Mouse (Mus musculus): ENCODE data around the gene Ipmk. TPM values are rescaled to one million over a fixed set of nuclear protein-coding genes. Genes with fewer than 3 reads are reported as not detected.

Gene Ipmk
- polyA plus RNA-seq, 1 experiment from 2014 or later = 25.8 TPM

- H3K4me1 ChIP-seq (replicated peaks; ENCODE audit: control insufficient read depth, insufficient read depth, low read length) = no peaks in the 10 kb centered on the region
- no peak overlapping the region for H3K9ac ChIP-seq (ENCODE audit: low read length)
- 86% methylated on average over 13 of the region's 13 CpGs for WGBS
- no peak for ATAC-seq (replicated peaks; ENCODE audit: low FRiP score)
- H3K4me3 ChIP-seq (ENCODE audit: low read depth, low read length) = no peak overlapping the region
- no peak for DNase-seq (ENCODE audit: low spot score)
- H3K27ac ChIP-seq (ENCODE audit: low read depth, low read length) = no peak overlapping the region
- no peak overlapping the region for H3K4me2 ChIP-seq (ENCODE audit: low read depth, low read length, severe bottlenecking)
- no peaks in the 10 kb centered on the region for H3K27me3 ChIP-seq (ENCODE audit: control insufficient read depth, insufficient read depth, low read length)
- H3K9me3 ChIP-seq (ENCODE audit: control insufficient read depth, low read length) = no peaks in the 10 kb centered on the region
- no peaks in the 10 kb centered on the region for H3K36me3 ChIP-seq (ENCODE audit: control insufficient read depth, insufficient read depth, low read length)
These were observed 122.2 kb downstream of the Ipmk start for GRCm38 (mm10) chr10:71469751-71470150.

- H3K4me2 ChIP-seq (ENCODE audit: low read depth, low read length, severe bottlenecking) = no peak overlapping the region
- H3K36me3 ChIP-seq (ENCODE audit: control insufficient read depth, insufficient read depth, low read length) = no peaks in the 10 kb centered on the region
- DNase-seq (ENCODE audit: low spot score) = no peak
- no peak overlapping the region for H3K9ac ChIP-seq (ENCODE audit: low read length)
- no peaks in the 10 kb centered on the region for H3K9me3 ChIP-seq (ENCODE audit: control insufficient read depth, low read length)
- H3K4me3 ChIP-seq (ENCODE audit: low read depth, low read length) = no peak overlapping the region
- H3K27me3 ChIP-seq (ENCODE audit: control insufficient read depth, insufficient read depth, low read length) = no peaks in the 10 kb centered on the region
- H3K27ac ChIP-seq (ENCODE audit: low read depth, low read length) = no peak overlapping the region
- ATAC-seq (replicated peaks; ENCODE audit: low FRiP score) = no peak
- WGBS = 90% methylated on average over 6 of the region's 6 CpGs
- no peaks in the 10 kb centered on the region for H3K4me1 ChIP-seq (replicated peaks; ENCODE audit: control insufficient read depth, insufficient read depth, low read length)
These were observed 124.5 kb downstream of the Ipmk start for GRCm38 (mm10) chr10:71472033-71472432.

- H3K36me3 ChIP-seq (ENCODE audit: control insufficient read depth, insufficient read depth, low read length) = no peaks in the 10 kb centered on the region
- H3K27me3 ChIP-seq (ENCODE audit: control insufficient read depth, insufficient read depth, low read length) = no peaks in the 10 kb centered on the region
- 85% methylated on average over 13 of the region's 13 CpGs for WGBS
- no peak overlapping the region for H3K27ac ChIP-seq (ENCODE audit: low read depth, low read length)
- no peak overlapping the region for H3K9ac ChIP-seq (ENCODE audit: low read length)
- H3K9me3 ChIP-seq (ENCODE audit: control insufficient read depth, low read length) = no peaks in the 10 kb centered on the region
- no peak overlapping the region for H3K4me2 ChIP-seq (ENCODE audit: low read depth, low read length, severe bottlenecking)
- no peak overlapping the region for H3K4me3 ChIP-seq (ENCODE audit: low read depth, low read length)
- no peak for DNase-seq (ENCODE audit: low spot score)
- ATAC-seq (replicated peaks; ENCODE audit: low FRiP score) = 0 out of 2 replicates have a peak, but pooled peaks have one; percentile 22
- H3K4me1 ChIP-seq (replicated peaks; ENCODE audit: control insufficient read depth, insufficient read depth, low read length) = no peaks in the 10 kb centered on the region
These were observed 126.0 kb downstream of the Ipmk start for GRCm38 (mm10) chr10:71473590-71473989.

GRCm38 (mm10) chr10:71476471-71477080 lies 129.0 kb downstream of the Ipmk start:
- Histone ChIP-seq H3K27me3 (ENCODE audit: control insufficient read depth, insufficient read depth, low read length) (no peaks in the 10 kb centered on the region), H3K4me3 (ENCODE audit: low read depth, low read length) (no peak overlapping the region), H3K27ac (ENCODE audit: low read depth, low read length) (no peak overlapping the region), H3K9me3 (ENCODE audit: control insufficient read depth, low read length) (no peaks in the 10 kb centered on the region), H3K9ac (ENCODE audit: low read length) (no peak overlapping the region), H3K4me2 (ENCODE audit: low read depth, low read length, severe bottlenecking) (no peak overlapping the region), H3K36me3 (ENCODE audit: control insufficient read depth, insufficient read depth, low read length) (no peaks in the 10 kb centered on the region), H3K4me1 (replicated peaks; ENCODE audit: control insufficient read depth, insufficient read depth, low read length) (no peaks in the 10 kb centered on the region)
- DNase-seq (ENCODE audit: low spot score) (no peak), ATAC-seq (replicated peaks; ENCODE audit: low FRiP score) (no peak)
- 82% methylated on average over 8 of the region's 8 CpGs for WGBS

- H3K4me3 ChIP-seq (ENCODE audit: low read depth, low read length) = no peak overlapping the region
- DNase-seq (ENCODE audit: low spot score) (no peak), ATAC-seq (replicated peaks; ENCODE audit: low FRiP score) (no peak)
- no peak overlapping the region for H3K27ac ChIP-seq (ENCODE audit: low read depth, low read length)
- 71% methylated on average over 4 of the region's 4 CpGs for WGBS
- H3K36me3 ChIP-seq (ENCODE audit: control insufficient read depth, insufficient read depth, low read length) = no peaks in the 10 kb centered on the region
- no peaks in the 10 kb centered on the region for H3K4me1 ChIP-seq (replicated peaks; ENCODE audit: control insufficient read depth, insufficient read depth, low read length)
- H3K9me3 ChIP-seq (ENCODE audit: control insufficient read depth, low read length) = no peaks in the 10 kb centered on the region
- no peaks in the 10 kb centered on the region for H3K27me3 ChIP-seq (ENCODE audit: control insufficient read depth, insufficient read depth, low read length)
- H3K4me2 ChIP-seq (ENCODE audit: low read depth, low read length, severe bottlenecking) = no peak overlapping the region
- no peak overlapping the region for H3K9ac ChIP-seq (ENCODE audit: low read length)
These were observed 129.6 kb downstream of the Ipmk start for GRCm38 (mm10) chr10:71477147-71477546.

- DNase-seq (ENCODE audit: low spot score) = peak; percentile 89
- peak; percentile 59 for ATAC-seq (replicated peaks; ENCODE audit: low FRiP score)
- Histone ChIP-seq H3K4me1 (replicated peaks; ENCODE audit: control insufficient read depth, insufficient read depth, low read length) (no peaks in the 10 kb centered on the region), H3K9ac (ENCODE audit: low read length) (no peak overlapping the region), H3K9me3 (ENCODE audit: control insufficient read depth, low read length) (no peaks in the 10 kb centered on the region), H3K27me3 (ENCODE audit: control insufficient read depth, insufficient read depth, low read length) (no peaks in the 10 kb centered on the region), H3K4me2 (ENCODE audit: low read depth, low read length, severe bottlenecking) (no peak overlapping the region), H3K4me3 (ENCODE audit: low read depth, low read length) (no peak overlapping the region), H3K36me3 (ENCODE audit: control insufficient read depth, insufficient read depth, low read length) (no peaks in the 10 kb centered on the region), H3K27ac (ENCODE audit: low read depth, low read length) (no peak overlapping the region)
- 14% methylated on average over 8 of the region's 8 CpGs for WGBS
These were observed 132.2 kb downstream of the Ipmk start for GRCm38 (mm10) chr10:71479700-71480325.

Other genes with a start within 250 kb of the Ipmk start
- gene Bicc1, start 188.1 kb upstream of the Ipmk start, polyA plus RNA-seq (2014; fragmentation: Nextera tagmentation; extraction: Ambion mirVana) = 6.5 and 7.0 TPM in 2 replicates
- 87.2 and 99.4 TPM in 2 replicates for gene Tfam, start 109.5 kb upstream of the Ipmk start, polyA plus RNA-seq (2014; fragmentation: Nextera tagmentation; extraction: Ambion mirVana)
- 139 and 150 TPM in 2 replicates for gene Ube2d1, start 62.5 kb upstream of the Ipmk start, polyA plus RNA-seq (2014; fragmentation: Nextera tagmentation; extraction: Ambion mirVana)
- 137 and 139 TPM in 2 replicates for gene Cisd1, start 2.8 kb upstream of the Ipmk start, polyA plus RNA-seq (2014; fragmentation: Nextera tagmentation; extraction: Ambion mirVana)